Mouse (Mus musculus): ENCODE measurements around the gene Fanca. TPM values are rescaled to one million over a fixed set of nuclear protein-coding genes. Genes with fewer than 3 reads are reported as not detected.

Gene Fanca
- total and polyA plus RNA-seq, 2 experiments from 2014 or later, result 6.7 to 37.1 TPM

GRCm38 (mm10) chr8:123280302-123281094 is 37.9 kb downstream of the Fanca start:
- DNase-seq (ENCODE audit: low spot score) (no peak), ATAC-seq (ENCODE audit: insufficient read depth, low read depth) (no peak)
- Histone ChIP-seq H3K9me3 (replicated peaks; ENCODE audit: control insufficient read depth, low read length) (no peaks in the 10 kb centered on the region), H3K27me3 (ENCODE audit: control insufficient read depth, insufficient read depth, low read length) (no peaks in the 10 kb centered on the region), H3K4me3 (ENCODE audit: low read depth, low read length) (no peak overlapping the region), H3K4me2 (ENCODE audit: low read depth, low read length) (no peak overlapping the region), H3K4me1 (ENCODE audit: control insufficient read depth, insufficient read depth) (no peaks in the 10 kb centered on the region), H3K9ac (replicated peaks; ENCODE audit: low read depth, low read length) (no peak overlapping the region), H3K27ac (ENCODE audit: low read depth) (no peak overlapping the region), H3K36me3 (replicated peaks; ENCODE audit: control insufficient read depth, insufficient read depth, low read length) (0 out of 2 replicates have a peak, but pooled peaks cover 3% of the 10 kb centered on the region)
- TF ChIP-seq CTCF (IDR thresholded peaks at IDR 0.05; ENCODE audit: low read depth), result no peak
- 82% methylated on average over 13 of the region's 13 CpGs for WGBS

DNA sequence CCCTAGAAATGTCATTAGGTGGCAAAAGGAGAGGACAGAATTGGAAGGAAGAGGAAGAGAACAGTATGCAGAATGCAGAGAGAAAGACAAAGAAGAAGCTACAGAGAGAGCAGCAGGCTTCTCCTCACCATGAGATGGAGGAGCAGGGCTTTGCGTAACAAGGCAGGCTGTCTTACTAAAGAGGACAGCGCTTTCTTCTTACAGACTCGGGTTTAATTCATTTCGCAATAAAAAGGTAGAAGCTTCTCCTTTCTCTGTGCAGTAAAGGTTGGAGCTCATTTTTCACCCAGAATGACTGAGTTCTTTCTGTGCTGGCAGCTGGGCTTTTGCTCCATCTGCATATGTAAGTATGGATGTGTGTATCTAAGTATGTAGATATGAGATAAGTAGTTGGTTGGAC is 38.5 kb downstream of the Fanca start:
- Histone ChIP-seq H3K27me3 (ENCODE audit: control insufficient read depth, insufficient read depth, low read length) (no peaks in the 10 kb centered on the region), H3K9ac (replicated peaks; ENCODE audit: low read depth, low read length) (no peak overlapping the region), H3K9me3 (replicated peaks; ENCODE audit: control insufficient read depth, low read length) (no peaks in the 10 kb centered on the region), H3K36me3 (replicated peaks; ENCODE audit: control insufficient read depth, insufficient read depth, low read length) (0 out of 2 replicates have a peak, but pooled peaks cover 3% of the 10 kb centered on the region), H3K4me2 (ENCODE audit: low read depth, low read length) (no peak overlapping the region), H3K4me1 (ENCODE audit: control insufficient read depth, insufficient read depth) (no peaks in the 10 kb centered on the region), H3K4me3 (ENCODE audit: low read depth, low read length) (no peak overlapping the region), H3K27ac (ENCODE audit: low read depth) (no peak overlapping the region)
- DNase-seq (ENCODE audit: low spot score) (no peak), ATAC-seq (ENCODE audit: insufficient read depth, low read depth) (no peak)
- 94% methylated on average over 4 of the region's 4 CpGs for WGBS
- TF ChIP-seq EP300 (IDR thresholded peaks at IDR 0.05; ENCODE audit: low read depth), result no peak
- TF ChIP-seq CTCF (IDR thresholded peaks at IDR 0.05; ENCODE audit: low read depth), result no peak

DNA sequence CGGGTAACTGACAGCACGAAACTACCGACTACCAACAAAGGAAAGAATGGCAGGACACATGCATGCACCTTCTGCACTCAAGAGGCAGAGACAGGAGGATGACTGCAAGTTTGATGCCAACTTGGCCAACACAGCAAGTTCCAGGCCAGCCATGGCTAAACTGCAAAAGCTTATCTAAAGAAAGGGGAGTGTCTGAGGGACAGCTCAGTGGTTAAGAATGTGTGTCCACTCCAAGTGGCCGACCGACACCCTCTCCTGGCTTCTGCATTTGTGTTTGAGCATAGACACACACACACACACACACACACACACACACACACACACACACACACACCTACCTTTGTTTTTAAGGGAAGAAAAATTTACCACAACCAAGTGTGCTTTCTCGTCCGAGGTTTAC is 39.9 kb downstream of the Fanca start:
- no peaks in the 10 kb centered on the region for H3K4me1 ChIP-seq (ENCODE audit: control insufficient read depth, insufficient read depth)
- DNase-seq (ENCODE audit: low spot score) (no peak), ATAC-seq (ENCODE audit: insufficient read depth, low read depth) (no peak)
- H3K9ac ChIP-seq (replicated peaks; ENCODE audit: low read depth, low read length), result no peak overlapping the region
- no peak overlapping the region for H3K4me3 ChIP-seq (ENCODE audit: low read depth, low read length)
- no peaks in the 10 kb centered on the region for H3K9me3 ChIP-seq (replicated peaks; ENCODE audit: control insufficient read depth, low read length)
- 0 out of 2 replicates have a peak, but pooled peaks cover 12% of the 10 kb centered on the region for H3K36me3 ChIP-seq (replicated peaks; ENCODE audit: control insufficient read depth, insufficient read depth, low read length)
- H3K27ac ChIP-seq (ENCODE audit: low read depth), result no peak overlapping the region
- no peak for TF ChIP-seq EP300 (IDR thresholded peaks at IDR 0.05; ENCODE audit: low read depth)
- no peak for TF ChIP-seq CTCF (IDR thresholded peaks at IDR 0.05; ENCODE audit: low read depth)
- no peaks in the 10 kb centered on the region for H3K27me3 ChIP-seq (ENCODE audit: control insufficient read depth, insufficient read depth, low read length)
- WGBS, result 43% methylated on average over 7 of the region's 7 CpGs
- no peak overlapping the region for H3K4me2 ChIP-seq (ENCODE audit: low read depth, low read length)

DNA sequence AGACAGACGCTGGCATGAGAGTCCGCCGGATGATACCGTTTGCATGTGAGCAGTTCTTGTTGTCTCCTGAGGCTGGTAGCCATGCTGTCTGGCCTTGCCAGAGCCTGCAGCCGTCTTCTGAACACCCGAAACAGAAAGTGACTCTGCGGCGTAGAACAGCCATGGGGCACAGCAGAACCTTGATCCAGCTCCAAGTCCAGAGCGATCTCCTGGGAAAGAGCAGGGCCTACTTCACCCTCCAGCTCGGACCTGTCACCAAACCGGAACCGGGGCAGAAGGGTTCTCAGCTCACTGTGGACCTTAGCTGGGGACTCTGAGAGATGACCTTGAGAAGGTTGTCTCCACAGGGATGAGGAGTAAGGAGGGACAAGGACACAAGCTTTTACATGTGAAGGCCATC is 43.3 kb downstream of the Fanca start:
- Histone ChIP-seq H3K4me2 (ENCODE audit: low read depth, low read length) (no peak overlapping the region), H3K27ac (ENCODE audit: low read depth) (no peak overlapping the region), H3K9ac (replicated peaks; ENCODE audit: low read depth, low read length) (no peak overlapping the region), H3K27me3 (ENCODE audit: control insufficient read depth, insufficient read depth, low read length) (no peaks in the 10 kb centered on the region), H3K9me3 (replicated peaks; ENCODE audit: control insufficient read depth, low read length) (no peaks in the 10 kb centered on the region), H3K4me1 (ENCODE audit: control insufficient read depth, insufficient read depth) (no peaks in the 10 kb centered on the region), H3K36me3 (replicated peaks; ENCODE audit: control insufficient read depth, insufficient read depth, low read length) (0 out of 2 replicates have a peak, but pooled peaks cover 13% of the 10 kb centered on the region), H3K4me3 (ENCODE audit: low read depth, low read length) (no peak overlapping the region)
- ATAC-seq (ENCODE audit: insufficient read depth, low read depth), result no peak
- WGBS, result 90% methylated on average over 12 of the region's 12 CpGs
- TF ChIP-seq EP300 (IDR thresholded peaks at IDR 0.05; ENCODE audit: low read depth) (no peak), CTCF (IDR thresholded peaks at IDR 0.05; ENCODE audit: low read depth) (no peak)
- DNase-seq (ENCODE audit: low spot score), result no peak

DNA sequence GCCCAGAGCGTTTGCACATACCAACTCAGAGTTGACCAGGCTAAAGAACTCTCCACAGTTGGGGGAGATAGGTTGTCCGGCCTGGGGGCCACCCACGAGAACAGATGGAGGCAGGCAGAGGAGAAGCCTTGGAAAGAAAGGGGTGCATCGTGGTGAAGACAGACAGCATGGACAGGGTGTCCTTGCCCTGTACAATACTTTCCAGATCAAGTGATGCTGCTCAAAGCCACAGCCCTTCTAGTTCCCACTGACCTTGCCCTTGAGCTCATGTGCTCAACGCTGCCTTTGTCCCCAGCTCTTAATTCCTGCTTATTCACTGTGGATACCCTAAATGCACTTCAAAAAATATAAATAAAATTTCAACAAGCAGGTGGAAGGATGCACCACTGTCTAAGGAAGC is 43.9 kb downstream of the Fanca start:
- Histone ChIP-seq H3K27ac (ENCODE audit: low read depth) (no peak overlapping the region), H3K4me2 (ENCODE audit: low read depth, low read length) (no peak overlapping the region), H3K27me3 (ENCODE audit: control insufficient read depth, insufficient read depth, low read length) (no peaks in the 10 kb centered on the region), H3K4me3 (ENCODE audit: low read depth, low read length) (no peak overlapping the region), H3K9ac (replicated peaks; ENCODE audit: low read depth, low read length) (no peak overlapping the region), H3K4me1 (ENCODE audit: control insufficient read depth, insufficient read depth) (no peaks in the 10 kb centered on the region), H3K36me3 (replicated peaks; ENCODE audit: control insufficient read depth, insufficient read depth, low read length) (peaks cover 14% of the 10 kb centered on the region; the same call in 1 of the 2 replicates), H3K9me3 (replicated peaks; ENCODE audit: control insufficient read depth, low read length) (no peaks in the 10 kb centered on the region)
- TF ChIP-seq EP300 (IDR thresholded peaks at IDR 0.05; ENCODE audit: low read depth), result no peak
- no peak for TF ChIP-seq CTCF (IDR thresholded peaks at IDR 0.05; ENCODE audit: low read depth)
- DNase-seq (ENCODE audit: low spot score), result no peak
- no peak for ATAC-seq (ENCODE audit: insufficient read depth, low read depth)
- 89% methylated on average over 5 of the region's 5 CpGs for WGBS

- H3K4me3 ChIP-seq (ENCODE audit: low read depth, low read length), result no peak overlapping the region
- H3K9ac ChIP-seq (replicated peaks; ENCODE audit: low read depth, low read length), result no peak overlapping the region
- DNase-seq (ENCODE audit: low spot score) (no peak), ATAC-seq (ENCODE audit: insufficient read depth, low read depth) (no peak)
- no peak overlapping the region for H3K27ac ChIP-seq (ENCODE audit: low read depth)
- no peaks in the 10 kb centered on the region for H3K9me3 ChIP-seq (replicated peaks; ENCODE audit: control insufficient read depth, low read length)
- H3K4me2 ChIP-seq (ENCODE audit: low read depth, low read length), result no peak overlapping the region
- no peaks in the 10 kb centered on the region for H3K4me1 ChIP-seq (ENCODE audit: control insufficient read depth, insufficient read depth)
- H3K36me3 ChIP-seq (replicated peaks; ENCODE audit: control insufficient read depth, insufficient read depth, low read length), result peaks cover 39% of the 10 kb centered on the region
- TF ChIP-seq CTCF (IDR thresholded peaks at IDR 0.05; ENCODE audit: low read depth) (no peak), EP300 (IDR thresholded peaks at IDR 0.05; ENCODE audit: low read depth) (no peak)
- 69% methylated on average over 4 of the region's 4 CpGs for WGBS
- H3K27me3 ChIP-seq (ENCODE audit: control insufficient read depth, insufficient read depth, low read length), result no peaks in the 10 kb centered on the region
Measured at GRCm38 (mm10) chr8:123271901-123272300, 46.5 kb downstream of the Fanca start.
